Mouse (Mus musculus): Measurements from ENCODE around the gene Strip1. TPM values are rescaled to one million over a fixed set of nuclear protein-coding genes. Genes with fewer than 3 reads are reported as not detected.

Gene Strip1
- polyA plus RNA-seq, 1 experiment from 2014 or later: 89.6 TPM

GRCm38 (mm10) chr3:107624424-107624823 is 7.1 kb downstream of the Strip1 start:
- no peaks in the 10 kb centered on the region for H3K9me3 ChIP-seq

GRCm38 (mm10) chr3:107622537-107622936 is 9.0 kb downstream of the Strip1 start:
- H3K4me3 ChIP-seq: no peak overlapping the region
- H3K27me3 ChIP-seq (ENCODE audit: insufficient read depth, poor library complexity, severe bottlenecking): no peaks in the 10 kb centered on the region
- H3K9me3 ChIP-seq: no peaks in the 10 kb centered on the region
- WGBS: 97% methylated on average over 7 of the region's 7 CpGs
- H3K4me1 ChIP-seq (replicated peaks): no peaks in the 10 kb centered on the region
- DNase-seq (ENCODE audit: low spot score): no peak
- no peak overlapping the region for H3K27ac ChIP-seq
- peaks cover 100% of the 10 kb centered on the region for H3K36me3 ChIP-seq

More at GRCm38 (mm10) chr3:107624424-107624823, 7.1 kb downstream of the Strip1 start:
- WGBS: 96% methylated on average over 8 of the region's 8 CpGs
- no peak overlapping the region for H3K4me3 ChIP-seq
- 0 out of 2 replicates have a peak, but pooled peaks cover 2% of the 10 kb centered on the region for H3K4me1 ChIP-seq (replicated peaks)
- no peak overlapping the region for H3K27ac ChIP-seq
- peaks cover 100% of the 10 kb centered on the region for H3K36me3 ChIP-seq
- no peaks in the 10 kb centered on the region for H3K27me3 ChIP-seq (ENCODE audit: insufficient read depth, poor library complexity, severe bottlenecking)
- no peak for DNase-seq (ENCODE audit: low spot score)

DNA sequence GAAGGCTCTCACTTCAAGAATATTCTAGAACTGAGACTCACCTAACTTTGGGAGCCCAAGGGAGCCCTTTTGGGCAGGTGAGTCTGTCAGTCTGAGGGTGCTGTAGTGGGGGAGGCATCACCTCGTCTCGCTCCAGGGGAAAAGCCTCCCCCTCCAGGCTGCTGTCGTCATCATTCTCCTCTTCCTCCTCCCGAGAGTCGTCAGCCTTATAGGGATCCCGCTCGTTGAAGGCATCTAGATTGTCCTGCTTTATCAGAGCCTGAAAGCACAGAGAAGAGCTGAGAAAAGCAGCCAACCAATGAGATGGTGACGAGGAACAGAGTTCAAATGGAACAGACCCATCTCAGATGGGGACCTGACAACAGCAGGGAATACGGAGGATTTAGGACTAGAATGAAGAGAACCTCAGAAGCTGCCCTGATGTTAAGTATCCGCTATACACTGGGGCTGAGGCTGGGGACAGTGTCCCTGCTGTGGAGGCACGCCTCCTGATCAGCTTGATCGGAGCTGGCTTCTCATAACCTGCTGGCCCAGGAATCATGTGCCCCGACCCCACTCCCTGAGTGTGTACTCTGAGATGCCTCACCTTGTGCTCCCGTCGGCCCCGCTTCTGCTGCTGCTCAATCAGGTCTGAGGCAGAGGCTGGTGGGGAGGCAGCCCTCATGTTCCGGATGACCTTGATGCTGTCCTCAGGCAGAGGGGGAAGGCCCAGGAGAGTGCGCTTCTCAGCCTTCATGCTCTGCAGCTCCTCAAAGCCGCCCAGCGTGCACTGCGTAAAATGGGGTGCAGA is 10.0 kb downstream of the Strip1 start:
- Histone ChIP-seq H3K4me1 (replicated peaks) (no peaks in the 10 kb centered on the region), H3K4me3 (no peak overlapping the region), H3K27me3 (ENCODE audit: insufficient read depth, poor library complexity, severe bottlenecking) (no peaks in the 10 kb centered on the region), H3K9me3 (no peaks in the 10 kb centered on the region), H3K27ac (no peak overlapping the region), H3K36me3 (peaks cover 100% of the 10 kb centered on the region)
- WGBS: 90% methylated on average over 21 of the region's 21 CpGs
- DNase-seq (ENCODE audit: low spot score): no peak

DNA sequence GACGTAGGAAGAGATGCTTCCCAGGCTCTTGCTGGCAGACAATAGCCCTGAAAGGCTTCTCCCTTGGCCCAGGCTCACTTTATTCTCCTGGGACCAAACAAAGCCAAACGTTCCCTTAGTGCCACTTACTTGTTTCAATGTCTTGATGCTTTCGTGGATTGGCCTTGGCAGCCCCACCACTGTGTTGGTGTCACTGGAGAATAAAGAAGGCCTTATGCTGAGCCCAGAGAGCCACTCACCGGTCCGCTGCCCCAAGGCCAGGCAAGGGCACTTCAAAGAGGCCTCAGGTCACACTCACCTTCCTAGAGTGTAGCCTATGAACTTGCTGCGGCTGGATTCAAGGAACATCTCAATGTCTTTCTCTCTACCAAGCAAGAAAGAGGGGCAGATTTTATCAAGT is 11.6 kb downstream of the Strip1 start:
- Histone ChIP-seq H3K27ac (no peak overlapping the region), H3K9me3 (no peaks in the 10 kb centered on the region), H3K4me1 (replicated peaks) (no peaks in the 10 kb centered on the region), H3K36me3 (peaks cover 100% of the 10 kb centered on the region), H3K4me3 (no peak overlapping the region), H3K27me3 (ENCODE audit: insufficient read depth, poor library complexity, severe bottlenecking) (no peaks in the 10 kb centered on the region)
- 84% methylated on average over 6 of the region's 6 CpGs for WGBS
- no peak for DNase-seq (ENCODE audit: low spot score)

DNA sequence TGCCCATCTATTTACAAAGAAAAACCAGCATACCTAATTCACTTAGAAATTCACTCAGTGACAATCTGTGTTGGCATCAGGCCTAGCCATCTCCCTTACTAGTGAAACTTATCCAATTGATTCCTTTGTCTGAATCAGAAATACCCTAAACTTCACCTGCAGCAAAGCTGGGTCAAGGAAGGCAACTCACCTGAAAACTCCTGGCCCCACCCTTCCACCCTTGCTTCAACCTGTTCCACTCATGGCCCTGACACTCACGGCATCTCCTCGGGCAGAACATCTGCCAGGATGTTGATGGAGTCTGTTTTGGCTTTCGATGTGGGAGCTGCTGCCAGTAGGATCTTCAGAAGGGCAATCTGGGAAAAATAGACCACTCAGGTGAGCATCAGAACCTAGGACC is 13.7 kb downstream of the Strip1 start:
- no peak for DNase-seq (ENCODE audit: low spot score)
- Histone ChIP-seq H3K4me1 (replicated peaks) (no peaks in the 10 kb centered on the region), H3K27ac (no peak overlapping the region), H3K4me3 (no peak overlapping the region), H3K9me3 (no peaks in the 10 kb centered on the region), H3K27me3 (ENCODE audit: insufficient read depth, poor library complexity, severe bottlenecking) (no peaks in the 10 kb centered on the region), H3K36me3 (peaks cover 100% of the 10 kb centered on the region)
- WGBS: 98% methylated on average over 3 of the region's 3 CpGs

GRCm38 (mm10) chr3:107612902-107613525 is 18.5 kb downstream of the Strip1 start:
- 90% methylated on average over 11 of the region's 11 CpGs for WGBS
- no peak overlapping the region for H3K27ac ChIP-seq
- peaks cover 5% of the 10 kb centered on the region; the same call in 1 of the 2 replicates for H3K4me1 ChIP-seq (replicated peaks)
- H3K4me3 ChIP-seq: no peak overlapping the region
- H3K36me3 ChIP-seq: peaks cover 77% of the 10 kb centered on the region
- DNase-seq (ENCODE audit: low spot score): peak; percentile 68
- no peaks in the 10 kb centered on the region for H3K27me3 ChIP-seq (ENCODE audit: insufficient read depth, poor library complexity, severe bottlenecking)
- no peaks in the 10 kb centered on the region for H3K9me3 ChIP-seq

DNA sequence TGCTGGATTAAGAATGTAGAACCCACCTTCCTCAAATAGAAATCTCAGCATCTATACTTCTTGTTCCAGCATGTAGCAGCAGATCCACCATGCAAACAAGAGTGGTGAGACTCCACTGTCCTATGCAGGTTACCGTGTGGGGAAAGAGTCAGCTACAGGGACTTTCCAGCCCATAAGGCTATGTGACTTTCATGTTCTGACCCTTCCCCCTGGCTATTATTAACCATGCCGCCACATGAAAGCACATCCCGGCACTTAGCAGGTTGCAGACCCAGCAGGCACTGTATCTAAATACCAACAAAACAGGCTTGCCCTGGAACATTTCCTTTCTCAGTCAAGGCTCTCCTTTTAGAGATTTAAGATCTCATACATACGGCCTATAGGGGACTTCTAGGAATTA is 20.1 kb downstream of the Strip1 start:
- 75% methylated on average over 4 of the region's 4 CpGs for WGBS
- Histone ChIP-seq H3K27me3 (ENCODE audit: insufficient read depth, poor library complexity, severe bottlenecking) (no peaks in the 10 kb centered on the region), H3K4me3 (no peak overlapping the region), H3K9me3 (no peaks in the 10 kb centered on the region), H3K27ac (no peak overlapping the region), H3K36me3 (peaks cover 60% of the 10 kb centered on the region), H3K4me1 (replicated peaks) (peaks cover 5% of the 10 kb centered on the region; the same call in 1 of the 2 replicates)
- DNase-seq (ENCODE audit: low spot score): no peak

DNA sequence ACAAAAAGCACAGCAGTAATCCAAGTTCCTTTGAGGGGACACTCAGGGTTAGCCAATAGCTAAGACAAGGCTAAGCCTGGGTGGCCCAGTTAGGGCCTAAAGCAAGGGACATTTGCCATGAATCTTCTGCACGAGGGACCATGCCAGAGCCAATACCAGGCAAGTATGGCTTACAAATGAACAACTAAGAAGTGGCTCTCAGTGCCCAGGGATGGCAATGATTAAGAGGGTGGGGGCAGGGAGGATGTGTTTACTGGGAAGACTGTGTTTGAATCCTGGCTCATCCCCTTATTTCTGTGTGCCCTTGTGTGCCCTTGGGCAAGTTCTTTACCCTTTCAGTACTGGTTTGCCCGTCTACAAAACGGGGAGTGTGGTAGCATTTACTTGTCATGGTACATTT is 22.1 kb downstream of the Strip1 start:
- peaks cover 5% of the 10 kb centered on the region; the same call in 1 of the 2 replicates for H3K4me1 ChIP-seq (replicated peaks)
- WGBS: 62% methylated on average over 3 of the region's 3 CpGs

DNA sequence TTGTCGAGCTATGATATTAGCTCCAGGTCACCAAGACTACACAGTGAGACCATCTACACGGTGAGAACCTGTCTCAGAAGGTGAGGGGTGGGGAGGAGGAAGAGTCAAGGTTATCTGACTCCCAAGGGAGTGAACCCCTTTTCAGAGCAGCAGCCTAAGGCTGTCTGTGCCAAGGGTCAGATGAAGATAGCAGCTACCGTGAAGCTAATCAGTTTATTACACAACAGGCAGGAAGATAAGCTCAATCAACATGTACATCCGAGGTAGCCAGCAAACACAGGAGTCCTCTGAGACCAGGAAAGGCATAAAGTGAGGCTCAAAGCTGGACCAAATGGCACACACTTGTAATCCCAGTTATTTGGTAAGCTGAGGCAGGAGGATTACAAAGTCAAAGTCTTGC is 22.7 kb downstream of the Strip1 start:
- WGBS: 82% methylated on average over 4 of the region's 4 CpGs
- peaks cover 14% of the 10 kb centered on the region for H3K27me3 ChIP-seq (ENCODE audit: insufficient read depth, poor library complexity, severe bottlenecking)
- H3K36me3 ChIP-seq: peaks cover 35% of the 10 kb centered on the region
- H3K4me1 ChIP-seq (replicated peaks): peaks cover 5% of the 10 kb centered on the region; the same call in 1 of the 2 replicates
- no peak overlapping the region for H3K27ac ChIP-seq
- no peak for DNase-seq (ENCODE audit: low spot score)
- no peak overlapping the region for H3K4me3 ChIP-seq
- H3K9me3 ChIP-seq: no peaks in the 10 kb centered on the region

More for the DNA sequence above, 22.1 kb downstream of the Strip1 start:
- peaks cover 40% of the 10 kb centered on the region for H3K36me3 ChIP-seq
- H3K27ac ChIP-seq: no peak overlapping the region
- no peak overlapping the region for H3K4me3 ChIP-seq
- H3K9me3 ChIP-seq: no peaks in the 10 kb centered on the region
- DNase-seq (ENCODE audit: low spot score): no peak
- H3K27me3 ChIP-seq (ENCODE audit: insufficient read depth, poor library complexity, severe bottlenecking): peaks cover 9% of the 10 kb centered on the region

DNA sequence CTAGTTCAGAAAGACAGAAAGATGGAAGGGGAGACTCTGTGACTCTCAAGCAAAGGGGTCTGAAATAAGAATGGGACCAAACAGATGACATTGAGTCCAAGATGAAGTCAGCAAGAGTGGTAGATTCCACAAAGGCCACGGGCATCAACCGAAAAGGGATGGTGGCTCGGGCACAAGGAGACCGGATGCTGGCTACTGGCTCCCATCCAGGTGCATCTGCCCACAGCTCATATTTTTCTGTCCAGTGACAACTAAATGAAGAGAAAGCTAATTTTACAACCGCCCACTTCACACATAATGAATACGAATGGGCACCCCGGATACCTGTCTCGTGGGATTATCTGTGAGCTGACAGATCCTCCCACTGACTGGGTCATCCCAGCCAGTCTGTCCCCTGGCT is 24.3 kb downstream of the Strip1 start:
- 90% methylated on average over 8 of the region's 8 CpGs for WGBS
- Histone ChIP-seq H3K4me1 (replicated peaks) (peaks cover 5% of the 10 kb centered on the region; the same call in 1 of the 2 replicates), H3K27ac (no peak overlapping the region), H3K4me3 (no peak overlapping the region), H3K27me3 (ENCODE audit: insufficient read depth, poor library complexity, severe bottlenecking) (peaks cover 22% of the 10 kb centered on the region), H3K9me3 (no peaks in the 10 kb centered on the region), H3K36me3 (peaks cover 19% of the 10 kb centered on the region)
- no peak for DNase-seq (ENCODE audit: low spot score)

GRCm38 (mm10) chr3:107605304-107605703 is 26.2 kb downstream of the Strip1 start:
- WGBS: 6% methylated on average over 4 of the region's 4 CpGs
- Histone ChIP-seq H3K27ac (no peak overlapping the region), H3K4me3 (no peak overlapping the region), H3K36me3 (no peaks in the 10 kb centered on the region), H3K9me3 (no peaks in the 10 kb centered on the region), H3K27me3 (ENCODE audit: insufficient read depth, poor library complexity, severe bottlenecking) (peaks cover 41% of the 10 kb centered on the region), H3K4me1 (replicated peaks) (peaks cover 5% of the 10 kb centered on the region; the same call in 1 of the 2 replicates)
- DNase-seq (ENCODE audit: low spot score): peak; percentile 63

- Histone ChIP-seq H3K9me3 (no peaks in the 10 kb centered on the region), H3K36me3 (no peaks in the 10 kb centered on the region), H3K4me3 (no peak overlapping the region), H3K27ac (no peak overlapping the region), H3K27me3 (ENCODE audit: insufficient read depth, poor library complexity, severe bottlenecking) (peaks cover 92% of the 10 kb centered on the region), H3K4me1 (replicated peaks) (peaks cover 26% of the 10 kb centered on the region)
- no peak for DNase-seq (ENCODE audit: low spot score)
- WGBS: 48% methylated on average over 6 of the region's 6 CpGs
Measured at GRCm38 (mm10) chr3:107600127-107600526, 31.4 kb downstream of the Strip1 start.

All from hindbrain, embryonic 10.5 days (tissue).